Mouse (Mus musculus) liver, adult 2 months (tissue): ENCODE data around the gene Psmb3. TPM values are rescaled to one million over a fixed set of nuclear protein-coding genes. Genes with fewer than 3 reads are reported as not detected.

Experiments used
- DNase-seq: peaks from one replicate; pipeline ENCODE4 v3.0.0-alpha.2; 2011; ENCODE audit warnings: low read depth, low spot score; ENCODE audit errors: extremely low read depth
- H3K27ac ChIP-seq: fragments of 200-500 bp; replicated peaks from 2 replicates; pipeline ENCODE4 v1.5.1; 2012; ENCODE audit warnings: low read depth, mild to moderate bottlenecking, control low read depth, inconsistent platforms, low read length; ENCODE audit not compliant: insufficient read depth
- H3K27me3 ChIP-seq: fragments of 200-500 bp; 2 replicates; pipeline ENCODE4 v1.6.1; 2012; ENCODE audit warnings: mild to moderate bottlenecking, moderate library complexity, low read length, inconsistent platforms; ENCODE audit not compliant: control insufficient read depth, insufficient read depth
- H3K36me3 ChIP-seq: fragments of 200-500 bp; 2 replicates; pipeline ENCODE4 v1.6.1; 2012; ENCODE audit warnings: low read length, inconsistent platforms; ENCODE audit not compliant: control insufficient read depth, insufficient read depth
- H3K4me1 ChIP-seq: fragments of 200-500 bp; 2 replicates; pipeline ENCODE4 v1.6.1; 2011; ENCODE audit warnings: low read length; ENCODE audit not compliant: control insufficient read depth, insufficient read depth
- H3K4me3 ChIP-seq: fragments of 200-500 bp; 2 replicates; pipeline ENCODE4 v1.5.1; 2011; ENCODE audit warnings: low read depth, mild to moderate bottlenecking, control low read depth, low read length, moderate library complexity; ENCODE audit not compliant: insufficient read depth
- H3K79me2 ChIP-seq: fragments of 200-500 bp; 2 replicates; pipeline ENCODE4 v1.6.1; 2012; ENCODE audit warnings: inconsistent platforms, mild to moderate bottlenecking, low read length, moderate library complexity; ENCODE audit not compliant: control insufficient read depth, insufficient read depth
- H3K9ac ChIP-seq: fragments of 200-500 bp; 2 replicates; pipeline ENCODE4 v1.6.1; 2012; ENCODE audit warnings: low read depth, mild to moderate bottlenecking, control low read depth, inconsistent platforms, low read length
- CTCF ChIP-seq: fragments of 200-500 bp; IDR thresholded peaks from 2 replicates; pipeline ENCODE4 v1.5.1; 2011; ENCODE audit warnings: low read depth, low read length, control low read depth
- POLR2A ChIP-seq: fragments of 200-500 bp; IDR thresholded peaks from 2 replicates; pipeline ENCODE4 v1.6.1; 2011; ENCODE audit warnings: low read length, control low read depth; ENCODE audit not compliant: insufficient read depth; ENCODE audit errors: extremely low read depth
- WGBS: fragments of 180-500 bp; shearing (Covaris S2); methylation state at CpG from one replicate; pipeline ENCODE4 v1.1.7; 2018; 5-methylcytosine and 5-hydroxymethylcytosine counted together
- polyA plus RNA-seq: library from polyadenylated mRNA; depleted of rRNA; stranded (reverse); fragments of >200 nt; gene quantifications from 2 replicates; pipeline ENCODE4 v1.2.3, GENCODE M21; 2012
- total RNA-seq: library from RNA; depleted of rRNA; stranded (reverse); fragments of >200 nt; gene quantifications from 2 replicates; pipeline ENCODE4 v1.2.3, GENCODE M21; 2014

The Psmb3 gene
- total and polyA plus RNA-seq, 2 experiments = 281 to 299 TPM

DNA sequence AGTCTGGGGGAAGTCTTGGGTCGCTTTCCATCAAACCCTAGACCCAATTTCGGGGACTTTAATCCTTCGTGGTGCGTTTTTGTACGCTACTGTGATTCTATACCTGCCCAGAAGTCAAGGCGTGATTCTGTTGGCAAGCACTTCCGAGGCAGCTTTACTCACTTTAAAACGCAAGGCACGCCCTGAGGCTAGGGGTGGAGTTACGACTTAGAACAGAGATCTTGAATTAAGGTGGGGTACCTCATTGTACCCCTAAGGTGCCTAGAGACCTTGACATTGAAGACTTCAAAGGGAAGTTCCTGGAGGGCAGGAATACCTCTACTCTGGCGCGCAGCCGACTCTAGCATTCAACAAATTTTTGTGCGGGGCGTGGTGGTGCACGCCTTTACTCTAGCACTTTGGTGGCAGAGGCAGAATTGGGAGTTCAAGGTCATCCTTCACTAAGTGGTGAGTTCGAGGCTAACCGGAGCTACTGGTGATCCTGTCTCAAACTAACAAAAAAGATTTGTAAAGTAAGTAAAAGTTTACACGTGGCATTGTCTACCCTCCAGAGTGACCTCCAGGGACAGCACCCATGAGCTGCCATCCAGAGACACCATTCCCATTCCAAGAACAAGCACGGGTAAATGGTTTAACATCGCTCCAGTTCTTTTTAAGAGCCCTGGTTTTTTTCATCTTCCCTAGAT, 40.8 kb upstream of the Psmb3 start:
- Histone ChIP-seq H3K27me3 (no peaks in the 10 kb centered on the region), H3K79me2 (no peaks in the 10 kb centered on the region), H3K4me1 (peaks cover 14% of the 10 kb centered on the region), H3K4me3 (peak overlapping the region; percentile 88), H3K36me3 (no peaks in the 10 kb centered on the region), H3K27ac (no peak overlapping the region), H3K9ac (peak overlapping the region; percentile 10; the same call in 1 of the 2 replicates)
- TF ChIP-seq CTCF (no peak), POLR2A (no peak)
- peak; percentile 18 for DNase-seq
- WGBS = 6% methylated on average over 21 of the region's 21 CpGs

DNA sequence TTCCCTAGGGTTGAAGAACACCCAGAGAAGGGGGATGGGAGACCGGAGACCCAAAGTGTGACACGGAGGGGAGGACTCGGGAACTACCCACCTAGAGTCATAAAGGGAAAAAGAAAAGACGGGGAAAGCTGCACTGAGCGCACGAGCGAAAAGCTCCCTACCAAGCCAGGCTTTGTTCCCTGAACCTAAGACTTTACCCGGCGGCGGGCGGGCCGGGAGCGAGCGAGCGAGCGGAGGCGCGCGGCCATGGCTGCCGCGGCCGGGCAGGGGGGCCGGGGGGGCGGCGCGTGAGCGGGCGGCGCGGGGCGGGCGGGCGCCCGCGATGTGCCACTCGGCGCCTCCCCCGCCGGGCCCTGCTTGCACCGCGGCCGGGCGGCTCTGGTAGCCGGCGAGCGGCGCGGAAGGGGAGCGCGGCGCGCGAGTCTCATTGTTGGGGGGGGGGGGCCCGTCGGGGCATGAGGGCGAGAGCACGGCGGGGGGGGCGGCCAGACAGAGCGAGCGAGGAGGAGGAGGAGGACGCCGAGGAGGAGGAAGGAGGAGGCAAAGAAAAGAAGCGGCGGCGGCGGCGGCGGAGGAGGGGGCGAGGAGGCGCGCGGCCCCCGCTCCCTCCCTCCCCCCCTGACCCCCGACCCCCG, 40.2 kb upstream of the Psmb3 start, which contains the start of gene Mllt6:
Mllt6 (plus strand) TSS at position 522 of the 635 bp plus-strand sequence.
- Histone ChIP-seq H3K36me3 (no peaks in the 10 kb centered on the region), H3K27ac (peak within 1 kb of the TSS; percentile 22; the same call in 1 of the 2 replicates), H3K79me2 (no peaks in the 10 kb centered on the region), H3K27me3 (no peaks in the 10 kb centered on the region), H3K9ac (peak within 1 kb of the TSS; percentile 82), H3K4me1 (peaks cover 14% of the 10 kb centered on the region), H3K4me3 (peak within 1 kb of the TSS; percentile 88)
- DNase-seq = peak; percentile 44
- 1% methylated on average over 40 of the region's 76 CpGs for WGBS
- no peak for TF ChIP-seq CTCF
- 0 out of 2 replicates have a peak, but pooled peaks have one; percentile 12 for TF ChIP-seq POLR2A

DNA sequence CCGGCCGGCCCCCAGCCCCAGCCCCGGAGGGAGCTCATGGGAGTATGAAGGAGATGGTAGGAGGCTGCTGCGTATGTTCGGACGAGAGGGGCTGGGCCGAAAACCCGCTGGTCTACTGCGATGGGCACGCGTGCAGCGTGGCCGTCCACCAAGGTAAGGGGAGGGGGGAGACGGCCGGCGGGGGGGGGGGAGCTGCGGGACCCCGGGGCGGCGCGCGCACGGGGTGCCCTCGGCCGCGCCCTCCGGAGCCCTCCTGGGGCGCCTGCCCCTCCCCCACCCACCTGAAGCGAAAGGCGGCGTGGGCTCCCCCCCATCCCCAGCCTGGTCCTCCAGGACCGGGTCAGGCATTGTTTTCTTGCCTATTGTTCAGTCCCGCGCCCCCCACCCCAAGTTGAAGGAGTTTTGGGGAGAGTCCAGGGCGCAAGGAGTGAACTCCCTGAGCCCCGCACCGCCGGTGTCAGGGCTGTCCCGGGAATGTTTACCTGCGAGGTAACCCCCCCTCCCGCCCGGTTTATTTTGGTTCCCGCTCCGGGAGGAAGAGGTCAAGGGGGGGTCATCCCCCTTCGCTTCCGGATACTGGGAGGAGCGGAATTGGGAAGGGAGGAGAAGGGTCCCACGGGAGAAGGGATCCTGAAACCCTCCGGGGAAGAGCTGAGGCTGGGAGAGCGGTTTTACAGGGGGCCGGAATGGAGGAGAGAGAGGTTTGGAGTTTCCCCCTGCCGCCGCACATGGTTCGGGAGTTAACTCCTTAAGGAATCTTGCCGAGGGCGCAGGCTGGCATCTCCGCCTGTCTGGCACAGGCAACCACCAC, 39.5 kb upstream of the Psmb3 start:
- WGBS = 2% methylated on average over 49 of the region's 57 CpGs
- H3K4me1 ChIP-seq = peaks cover 12% of the 10 kb centered on the region

DNA sequence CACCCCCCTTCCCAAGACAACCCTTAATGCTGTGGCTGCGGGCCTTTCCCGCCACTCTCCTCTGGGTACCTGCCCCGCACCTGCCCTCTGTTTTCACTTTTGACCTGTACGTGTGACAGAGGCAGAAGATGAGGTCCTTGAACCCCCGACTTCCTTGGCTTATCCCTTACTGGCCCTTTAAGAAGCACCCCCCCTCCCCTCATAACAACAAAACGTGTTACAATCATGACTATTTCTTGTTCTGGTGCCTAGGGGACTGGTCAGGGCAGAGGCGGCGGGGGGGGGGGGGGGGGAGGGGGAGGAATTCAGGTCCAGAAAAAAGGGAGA, 38.9 kb upstream of the Psmb3 start:
- peak overlapping the region; percentile 65 for H3K9ac ChIP-seq
- no peaks in the 10 kb centered on the region for H3K36me3 ChIP-seq
- no peaks in the 10 kb centered on the region for H3K27me3 ChIP-seq
- H3K27ac ChIP-seq = 0 out of 2 replicates have a peak overlapping the region, but pooled peaks have one; percentile 22
- peaks cover 9% of the 10 kb centered on the region for H3K4me1 ChIP-seq
- no peak for DNase-seq
- TF ChIP-seq POLR2A (no peak), CTCF (no peak)
- H3K4me3 ChIP-seq = peak overlapping the region; percentile 88
- 12% methylated on average over 8 of the region's 8 CpGs for WGBS
- no peaks in the 10 kb centered on the region for H3K79me2 ChIP-seq

More for the DNA sequence above, 39.5 kb upstream of the Psmb3 start:
- H3K79me2 ChIP-seq = no peaks in the 10 kb centered on the region
- peak overlapping the region; percentile 22; the same call in 1 of the 2 replicates for H3K27ac ChIP-seq
- H3K27me3 ChIP-seq = no peaks in the 10 kb centered on the region
- no peak for DNase-seq
- peak overlapping the region; percentile 88 for H3K4me3 ChIP-seq
- TF ChIP-seq CTCF (no peak), POLR2A (no peak)
- peak overlapping the region; percentile 82 for H3K9ac ChIP-seq
- H3K36me3 ChIP-seq = no peaks in the 10 kb centered on the region

DNA sequence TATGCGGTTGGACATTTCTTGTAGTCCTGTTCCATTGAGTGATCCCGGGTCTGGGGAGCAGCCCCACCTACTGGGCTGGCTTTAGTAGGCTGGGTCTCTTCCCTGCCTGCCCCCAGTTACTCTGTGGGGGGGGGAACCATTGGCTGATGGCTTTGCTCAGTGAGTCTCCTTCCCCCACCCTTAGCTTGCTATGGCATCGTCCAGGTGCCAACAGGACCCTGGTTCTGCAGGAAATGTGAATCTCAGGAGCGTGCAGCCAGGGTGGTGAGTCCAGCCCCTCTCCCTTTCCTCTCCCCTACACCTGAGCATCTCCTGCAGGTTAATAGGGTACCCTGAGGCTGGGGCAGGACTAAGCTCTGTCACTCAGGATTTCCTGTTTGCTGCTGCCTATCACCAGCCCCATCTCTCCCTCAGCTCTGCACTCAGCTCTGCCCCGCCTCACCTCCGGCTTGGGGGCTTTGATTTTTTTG, 38.4 kb upstream of the Psmb3 start:
- Histone ChIP-seq H3K36me3 (no peaks in the 10 kb centered on the region), H3K4me3 (no peak overlapping the region), H3K4me1 (peaks cover 8% of the 10 kb centered on the region), H3K27ac (no peak overlapping the region), H3K79me2 (no peaks in the 10 kb centered on the region), H3K9ac (no peak overlapping the region), H3K27me3 (no peaks in the 10 kb centered on the region)
- no peak for DNase-seq
- 55% methylated on average over 6 of the region's 6 CpGs for WGBS
- TF ChIP-seq POLR2A (no peak), CTCF (0 out of 2 replicates have a peak, but pooled peaks have one; percentile 8)
